Comparison of ENCODE assay signal across 23 mouse cellular contexts in genomic region chr2:130897856-130898255, GRCm38 (mm10). TPM values are rescaled to one million over a fixed set of nuclear protein-coding genes. Genes with fewer than 3 reads are reported as not detected.
DNase-seq lines count a peak whose midpoint lies in the region; ATAC-seq lines count a peak whose summit lies in the region.
"Had no signal": no experiment of that assay in that cellular context is flagged by ENCODE, and none has a peak within 500 bp of the region (broad histone marks: within the 10 kb centered on the region; RNA-seq: fewer than 3 reads in every experiment).

No protein-coding gene starts in this region.

- H3K4me1 ChIP-seq in kidney, embryonic 15.5 days, result 0 out of 2 replicates have a peak, but pooled peaks cover 5% of the 10 kb centered on the region
- peaks cover 12% of the 10 kb centered on the region for H3K4me1 ChIP-seq in liver, embryonic 13.5 days (replicated peaks)
- H3K4me1 ChIP-seq: embryonic facial prominence, embryonic 13.5 days; forebrain, embryonic 12.5 days; limb, embryonic 15.5 days had no signal

- no peak overlapping the region for H3K4me3 ChIP-seq in kidney, embryonic 15.5 days (replicated peaks)
- no peak overlapping the region for H3K4me3 ChIP-seq in liver, embryonic 13.5 days (replicated peaks)
- H3K4me3 ChIP-seq: embryonic facial prominence, embryonic 13.5 days; erythroblast, embryonic 14.5 days; forebrain, embryonic 12.5 days; gastrocnemius, adult 2 months; left cerebral cortex, adult 2 months; limb, embryonic 15.5 days had no signal

- no peak overlapping the region for H3K4me2 ChIP-seq in kidney, embryonic 15.5 days
- H3K4me2 ChIP-seq in liver, embryonic 13.5 days, result peak overlapping the region; percentile 13; the same call in 1 of the 2 replicates
- H3K4me2 ChIP-seq: embryonic facial prominence, embryonic 13.5 days; forebrain, embryonic 12.5 days; limb, embryonic 15.5 days; midbrain, embryonic 11.5 days had no signal

- no peaks in the 10 kb centered on the region for H3K9me3 ChIP-seq in kidney, embryonic 15.5 days (replicated peaks)
- no peaks in the 10 kb centered on the region for H3K9me3 ChIP-seq in liver, embryonic 13.5 days (replicated peaks)
- H3K9me3 ChIP-seq: embryonic facial prominence, embryonic 13.5 days; forebrain, embryonic 12.5 days; limb, embryonic 15.5 days had no signal

- no peak overlapping the region for H3K27ac ChIP-seq in kidney, embryonic 15.5 days
- H3K27ac ChIP-seq in liver, embryonic 13.5 days, result peak overlapping the region; percentile 77
- H3K27ac ChIP-seq: embryonic facial prominence, embryonic 13.5 days; forebrain, embryonic 12.5 days; gastrocnemius, adult 2 months; left cerebral cortex, adult 2 months; limb, embryonic 15.5 days; macrophage had no signal

- peak; percentile 67 for DNase-seq in kidney, adult 9 months
- DNase-seq in kidney, postnatal 25 days, result peak; percentile 42 to 71
- no peak for DNase-seq in liver, embryonic 13.5 days
- DNase-seq in yolk sac, embryonic 10.5 days (ENCODE audit: low spot score), result peak; percentile 74
- no peak for DNase-seq in left cerebral cortex, postnatal 36 days (ENCODE audit: low spot score in 2 of 2)
- DNase-seq in testis, postnatal 14 days (ENCODE audit: low spot score), result no peak
- no peak for DNase-seq in urinary bladder, postnatal 36 days (ENCODE audit: low spot score in 2 of 2)
- DNase-seq: adrenal gland, postnatal 10 days; cerebellum, adult 18-20 months; cerebellum, postnatal 14 days; embryo, embryonic 11 days; gastrocnemius, adult 2 months; left cerebral cortex, postnatal 4 days had no signal

- WGBS in kidney, embryonic 15.5 days, result 85% methylated on average over 2 of the region's 2 CpGs
- 59% methylated on average over 2 of the region's 2 CpGs for WGBS in liver, embryonic 13.5 days (ENCODE audit: insufficient replicate concordance)

- ATAC-seq in kidney, embryonic 15.5 days (replicated peaks; ENCODE audit: low FRiP score), result no peak
- ATAC-seq in liver, embryonic 13.5 days (ENCODE audit: low read depth), result peak; percentile 80
- ATAC-seq: hindbrain, embryonic 16.5 days; lung, postnatal 0 days had no signal

- no peak overlapping the region for H3K9ac ChIP-seq in kidney, embryonic 15.5 days
- H3K9ac ChIP-seq in liver, embryonic 13.5 days, result peak overlapping the region; percentile 9; the same call in 1 of the 2 replicates
- H3K9ac ChIP-seq: embryonic facial prominence, embryonic 13.5 days; forebrain, embryonic 12.5 days; limb, embryonic 15.5 days had no signal

- intact Hi-C loops in left cerebral cortex, postnatal 36 days (cut with DNase I), result no loop called here

- H3K36me3 ChIP-seq in kidney, embryonic 15.5 days, result 0 out of 2 replicates have a peak, but pooled peaks cover 4% of the 10 kb centered on the region
- H3K36me3 ChIP-seq in liver, embryonic 13.5 days, result no peaks in the 10 kb centered on the region
- H3K36me3 ChIP-seq: forebrain, embryonic 12.5 days; limb, embryonic 15.5 days had no signal

- no peaks in the 10 kb centered on the region for H3K27me3 ChIP-seq in kidney, embryonic 15.5 days
- no peaks in the 10 kb centered on the region for H3K27me3 ChIP-seq in liver, embryonic 13.5 days
- H3K27me3 ChIP-seq: embryonic facial prominence, embryonic 13.5 days; forebrain, embryonic 12.5 days; limb, embryonic 15.5 days had no signal

RNA-seq across cellular contexts. Expression of gene 4930402H24Rik, which starts 8.3 kb away (rescaled TPM):
- polyA plus RNA-seq in kidney, embryonic 15.5 days (2015; fragmentation: Nextera tagmentation; extraction: Ambion mirVana), result 35.1 and 40.6 TPM in 2 replicates
- polyA plus RNA-seq in liver, embryonic 13.5 days (2015; fragmentation: Nextera tagmentation; extraction: Ambion mirVana), result 10.2 and 11.3 TPM in 2 replicates
- total RNA-seq in left cerebral cortex, postnatal 36 days (2021), result 10 to 100 TPM; 66.0 to 77.8 TPM

RNA-seq across cellular contexts. Expression of gene Atrn, which starts 8.4 kb away (rescaled TPM):
- polyA plus RNA-seq in kidney, embryonic 15.5 days (2015; fragmentation: Nextera tagmentation; extraction: Ambion mirVana), result 6.2 and 8.2 TPM in 2 replicates
- polyA plus RNA-seq in liver, embryonic 13.5 days (2015; fragmentation: Nextera tagmentation; extraction: Ambion mirVana), result 1.5 and 2.1 TPM in 2 replicates
- total RNA-seq in left cerebral cortex, postnatal 36 days (2021), result 100 to 1,000 TPM; 125 to 128 TPM

Comparison
In these comparisons a context has a peak if more than half of its experiments do, and no peak if none do; other contexts are left out.
1. DNase-seq: peak in kidney, adult 9 months (single experiment), kidney, postnatal 25 days (2 of 2) and yolk sac, embryonic 10.5 days (single experiment); none in liver, embryonic 13.5 days (single experiment), left cerebral cortex, postnatal 36 days (0 of 2), testis, postnatal 14 days (single experiment) and urinary bladder, postnatal 36 days (0 of 2).